Mouse (Mus musculus) forebrain, postnatal 0 days (tissue): ENCODE results near the gene Fam71e2. TPM values are rescaled to one million over a fixed set of nuclear protein-coding genes. Genes with fewer than 3 reads are reported as not detected.
A peak's percentile ranks its signal among the peaks of the same experiment; 100 is the strongest.

ENCODE experiments used
- ATAC-seq: fragments of 200-750 bp; cut with Nextera tagmentation; 2 replicates; pipeline ENCODE4 v1.8.0; 2017; ENCODE audit warnings: mild to moderate bottlenecking, moderate library complexity
- DNase-seq: peaks from one replicate; pipeline ENCODE4 v3.0.0-alpha.2; 2015
- H3K27ac ChIP-seq: fragments of 300-500 bp; sonication (generic); 2 replicates; pipeline ENCODE4 v1.5.1; 2014; ENCODE audit warnings: low read depth, mild to moderate bottlenecking, antibody characterized with exemption, low read length, moderate library complexity, mixed read lengths
- H3K27me3 ChIP-seq: fragments of 300-500 bp; sonication (generic); 2 replicates; pipeline ENCODE4 v1.6.1; 2014; ENCODE audit warnings: mild to moderate bottlenecking, low read length, mixed read lengths; ENCODE audit not compliant: insufficient read depth
- H3K36me3 ChIP-seq: fragments of 300-500 bp; sonication (generic); 2 replicates; pipeline ENCODE4 v1.6.1; 2014; ENCODE audit warnings: mild to moderate bottlenecking, moderate library complexity; ENCODE audit not compliant: insufficient read depth
- H3K4me1 ChIP-seq: fragments of 300-500 bp; sonication (generic); 2 replicates; pipeline ENCODE4 v1.6.1; 2014; ENCODE audit warnings: antibody characterized with exemption; ENCODE audit not compliant: insufficient read depth
- H3K4me2 ChIP-seq: fragments of 300-500 bp; sonication (generic); 2 replicates; pipeline ENCODE4 v1.6.1; 2014; ENCODE audit warnings: low read depth, mild to moderate bottlenecking, moderate library complexity
- H3K4me3 ChIP-seq: fragments of 300-500 bp; sonication (generic); 2 replicates; pipeline ENCODE4 v1.5.1; 2014; ENCODE audit warnings: low read depth, low read length, mixed read lengths
- H3K9ac ChIP-seq: fragments of 300-500 bp; sonication (generic); 2 replicates; pipeline ENCODE4 v1.6.1; 2014; ENCODE audit warnings: mild to moderate bottlenecking
- H3K9me3 ChIP-seq: fragments of 300-500 bp; sonication (generic); 2 replicates; pipeline ENCODE4 v1.6.1; 2016; ENCODE audit warnings: low read length
- CTCF ChIP-seq: sonication (generic); IDR thresholded peaks from 2 replicates; pipeline ENCODE4 v1.5.1; 2016; ENCODE audit warnings: antibody characterized with exemption, control low read depth, low read depth
- WGBS: fragments of 180-500 bp; shearing (Covaris S2); extraction: QIAGEN DNeasy Blood & Tissue Kit; methylation state at CpG from one replicate; pipeline ENCODE4 v1.1.7; 2014; 5-methylcytosine and 5-hydroxymethylcytosine counted together
- polyA plus RNA-seq: library from polyadenylated mRNA; unstranded; fragments of >200 nt; fragmentation: Nextera tagmentation; extraction: Ambion mirVana; gene quantifications from 2 replicates; pipeline ENCODE4 v1.2.1, GENCODE M21; 2015
- total RNA-seq: library from RNA; depleted of rRNA; stranded (reverse); fragments of >200 nt; gene quantifications from 2 replicates; pipeline ENCODE4 v1.2.3, GENCODE M21; 2014

The Fam71e2 gene
- total and polyA plus RNA-seq, 2 experiments from 2014 or later: not detected

GRCm38 (mm10) chr7:4792278-4793212 lies 21.4 kb upstream of the Fam71e2 start, which contains the start of gene Rpl28:
Gene Rpl28 (plus strand): TSS chr7:4792874.
- no peaks in the 10 kb centered on the region for H3K27me3 ChIP-seq
- peaks cover 22% of the 10 kb centered on the region for H3K36me3 ChIP-seq
- peak within 1 kb of the TSS; percentile 73 for H3K4me2 ChIP-seq
- H3K4me3 ChIP-seq: peak within 1 kb of the TSS; percentile 93
- H3K27ac ChIP-seq: peak within 1 kb of the TSS; percentile 89
- ATAC-seq: peak; percentile 95
- TF ChIP-seq CTCF: peak; percentile 19; the same call in 1 of the 2 replicates
- H3K4me1 ChIP-seq: 0 out of 2 replicates have a peak, but pooled peaks cover 4% of the 10 kb centered on the region
- DNase-seq: peak; percentile 98
- H3K9ac ChIP-seq: peak within 1 kb of the TSS; percentile 91
- H3K9me3 ChIP-seq: no peaks in the 10 kb centered on the region
- WGBS: 1% methylated on average over 54 of the region's 54 CpGs

- 8% methylated on average over 40 of the region's 40 CpGs for WGBS
- no peak for TF ChIP-seq CTCF
- H3K4me1 ChIP-seq: 0 out of 2 replicates have a peak, but pooled peaks cover 4% of the 10 kb centered on the region
- H3K36me3 ChIP-seq: peaks cover 5% of the 10 kb centered on the region; the same call in 1 of the 2 replicates
- ATAC-seq (no peak), DNase-seq (no peak)
- H3K9ac ChIP-seq: peak within 1 kb of the TSS; percentile 74
- peak within 1 kb of the TSS; percentile 56 for H3K4me3 ChIP-seq
- H3K27ac ChIP-seq: peak within 1 kb of the TSS; percentile 45
- H3K9me3 ChIP-seq: no peaks in the 10 kb centered on the region
- peak within 1 kb of the TSS; percentile 93 for H3K4me2 ChIP-seq
- H3K27me3 ChIP-seq: no peaks in the 10 kb centered on the region
Observed at GRCm38 (mm10) chr7:4789436-4789935, 18.4 kb upstream of the Fam71e2 start, which contains the start of gene Tmem238. Gene Tmem238 (minus strand): TSS chr7:4789656.

GRCm38 (mm10) chr7:4788499-4789435 lies 17.7 kb upstream of the Fam71e2 start:
- 2% methylated on average over 59 of the region's 64 CpGs for WGBS
- no peaks in the 10 kb centered on the region for H3K36me3 ChIP-seq
- TF ChIP-seq CTCF: peak; percentile 38; the same call in 1 of the 2 replicates
- H3K4me3 ChIP-seq: peak overlapping the region; percentile 56
- H3K4me1 ChIP-seq: 0 out of 2 replicates have a peak, but pooled peaks cover 2% of the 10 kb centered on the region
- peak overlapping the region; percentile 45 for H3K27ac ChIP-seq
- peak; percentile 62 for DNase-seq
- peak; percentile 19 for ATAC-seq
- peak overlapping the region; percentile 93 for H3K4me2 ChIP-seq
- H3K9ac ChIP-seq: peak overlapping the region; percentile 74
- H3K9me3 ChIP-seq: no peaks in the 10 kb centered on the region
- H3K27me3 ChIP-seq: no peaks in the 10 kb centered on the region

GRCm38 (mm10) chr7:4783667-4784268 lies 12.7 kb upstream of the Fam71e2 start:
- Histone ChIP-seq H3K9me3 (no peaks in the 10 kb centered on the region), H3K4me2 (no peak overlapping the region), H3K27me3 (0 out of 2 replicates have a peak, but pooled peaks cover 4% of the 10 kb centered on the region), H3K27ac (no peak overlapping the region), H3K9ac (no peak overlapping the region), H3K4me3 (no peak overlapping the region), H3K36me3 (no peaks in the 10 kb centered on the region), H3K4me1 (no peaks in the 10 kb centered on the region)
- TF ChIP-seq CTCF: no peak
- whole genome bisulfite sequencing: 87% methylated on average over 14 of the region's 14 CpGs
- DNase-seq (no peak), ATAC-seq (no peak)

GRCm38 (mm10) chr7:4782759-4783158 lies 11.7 kb upstream of the Fam71e2 start, which contains the start of the genes Il11 and Tmem190:
Gene Il11 (minus strand): TSS chr7:4782859.
Gene Tmem190 (plus strand): TSS chr7:4782937.
- no peaks in the 10 kb centered on the region for H3K36me3 ChIP-seq
- no peak for TF ChIP-seq CTCF
- H3K4me2 ChIP-seq: no peak within 1 kb of the TSS
- no peaks in the 10 kb centered on the region for H3K4me1 ChIP-seq
- H3K9me3 ChIP-seq: no peaks in the 10 kb centered on the region
- H3K4me3 ChIP-seq: no peak within 1 kb of the TSS
- H3K9ac ChIP-seq: no peak within 1 kb of the TSS
- no peak within 1 kb of the TSS for H3K27ac ChIP-seq
- peaks cover 11% of the 10 kb centered on the region for H3K27me3 ChIP-seq
- 83% methylated on average over 2 of the region's 2 CpGs for WGBS
- DNase-seq (no peak), ATAC-seq (no peak)

- H3K4me2 ChIP-seq: no peak overlapping the region
- DNase-seq (no peak), ATAC-seq (no peak)
- H3K4me3 ChIP-seq: no peak overlapping the region
- peaks cover 18% of the 10 kb centered on the region for H3K27me3 ChIP-seq
- H3K9ac ChIP-seq: no peak overlapping the region
- no peak overlapping the region for H3K27ac ChIP-seq
- H3K4me1 ChIP-seq: no peaks in the 10 kb centered on the region
- no peaks in the 10 kb centered on the region for H3K36me3 ChIP-seq
- H3K9me3 ChIP-seq: no peaks in the 10 kb centered on the region
- WGBS: 66% methylated on average over 3 of the region's 3 CpGs
- no peak for TF ChIP-seq CTCF
Observed at GRCm38 (mm10) chr7:4782130-4782529, 11.0 kb upstream of the Fam71e2 start.
